Mouse (Mus musculus) left cerebral cortex, adult 2 months (tissue): ENCODE data around the gene Ltbp4. TPM values are rescaled to one million over a fixed set of nuclear protein-coding genes. Genes with fewer than 3 reads are reported as not detected.

ENCODE experiments used
- DNase-seq, 2 experiments: peaks; one replicate each; pipeline ENCODE4 v3.0.0; 2021 to 2022; ENCODE audit warnings: low spot score in 2 of 2, mixed read lengths in 1 of 2; ENCODE audit errors: extremely low spot score in 1 of 2
- H3K27ac ChIP-seq: fragments of 200-600 bp; 2 replicates; pipeline ENCODE4 v1.8.1; 2022
- H3K4me3 ChIP-seq: fragments of 200-600 bp; 2 replicates; pipeline ENCODE4 v1.8.1; 2022
- CTCF ChIP-seq: fragments of 200-600 bp; IDR thresholded peaks from 2 replicates; pipeline ENCODE4 v1.8.1; 2022; ENCODE audit warnings: antibody characterized with exemption, mild to moderate bottlenecking, moderate library complexity
- intact Hi-C: fragments of 180-260 bp; cut with DNase I; formaldehyde crosslinking; loops from one replicate; pipeline ENCODE4 v1.15.1; 2025
- total RNA-seq, 2 experiments: library from RNA; stranded (reverse); gene quantifications; 2 replicates each; pipeline ENCODE4 v1.2.3; 2021

Gene Ltbp4
- total RNA-seq, 2 experiments from 2014 or later: 48.1 to 51.2 TPM

GRCm38 (mm10) chr7:27324928-27325327 lies 12.6 kb downstream of the Ltbp4 start:
- Histone ChIP-seq H3K27ac (no peak overlapping the region), H3K4me3 (no peak overlapping the region)
- TF ChIP-seq CTCF: no peak
- DNase-seq: no peak
- intact Hi-C loops: no loop called here

- no peak for TF ChIP-seq CTCF
- Histone ChIP-seq H3K4me3 (no peak overlapping the region), H3K27ac (no peak overlapping the region)
- DNase-seq: no peak
- intact Hi-C loops: no loop called here
These were observed 13.3 kb downstream of the Ltbp4 start for GRCm38 (mm10) chr7:27324161-27324560.

DNA sequence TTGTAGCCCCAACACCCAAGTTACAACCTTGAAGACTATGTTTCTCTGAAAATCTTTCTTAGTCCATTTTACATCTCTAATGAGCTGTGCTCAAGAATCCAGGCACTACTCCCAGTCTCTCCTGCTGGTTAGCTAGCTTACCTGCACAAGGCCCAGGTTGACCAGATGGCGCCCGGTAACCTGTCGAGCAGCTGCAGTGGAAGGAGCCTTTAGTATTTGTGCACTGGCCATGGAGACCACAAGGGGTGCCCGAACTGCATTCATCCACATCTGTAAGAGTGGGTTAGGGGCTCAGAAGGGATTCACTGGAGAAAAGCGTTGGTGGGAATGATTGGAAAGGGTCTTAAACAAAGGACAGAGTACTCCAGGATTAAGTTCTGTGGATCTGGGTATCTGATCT lies 14.5 kb downstream of the Ltbp4 start:
- DNase-seq: no peak
- Histone ChIP-seq H3K27ac (no peak overlapping the region), H3K4me3 (no peak overlapping the region)
- TF ChIP-seq CTCF: no peak
- intact Hi-C loops: no loop called here

DNA sequence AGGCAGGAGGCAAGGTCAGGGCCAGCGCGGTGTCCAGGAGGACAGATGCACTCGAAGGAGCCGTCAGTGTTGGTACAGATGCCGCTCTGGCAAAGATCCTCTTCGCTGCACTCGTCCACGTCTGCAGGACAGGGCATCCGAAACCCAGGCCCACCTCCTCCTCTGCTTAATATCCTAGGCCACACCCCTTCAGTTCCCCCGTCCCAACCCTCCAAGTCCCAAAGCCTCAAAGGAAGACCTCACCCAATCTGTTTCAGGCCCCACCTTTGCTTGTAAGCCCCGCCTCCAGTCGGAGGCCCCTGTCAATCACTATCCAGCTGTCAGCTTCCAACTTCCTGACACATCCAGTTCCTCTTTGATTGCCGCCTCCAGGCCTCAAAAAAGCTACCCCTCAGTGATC lies 15.2 kb downstream of the Ltbp4 start:
- no peak overlapping the region for H3K4me3 ChIP-seq
- H3K27ac ChIP-seq: no peak overlapping the region
- TF ChIP-seq CTCF: no peak
- DNase-seq: no peak
- intact Hi-C loops: no loop called here

DNA sequence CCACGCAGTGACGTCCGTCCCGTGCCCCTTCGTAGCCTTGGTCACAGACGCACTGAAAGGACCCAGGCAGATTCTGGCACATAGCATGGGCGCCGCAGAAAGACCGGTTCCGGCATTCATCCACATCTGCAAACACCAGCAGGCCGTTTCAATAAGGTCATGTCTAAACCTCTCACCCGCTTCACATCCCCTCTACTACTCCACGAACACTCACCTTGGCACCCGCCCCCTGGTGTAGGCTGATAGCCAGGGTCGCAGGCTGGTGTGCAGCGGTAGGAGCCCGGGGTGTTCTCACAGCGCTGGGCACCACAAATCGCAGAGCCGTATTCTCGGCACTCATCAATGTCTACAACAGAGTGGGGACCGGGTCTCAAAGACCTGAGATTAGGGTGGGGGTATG lies 18.1 kb downstream of the Ltbp4 start:
- TF ChIP-seq CTCF: no peak
- DNase-seq: no peak
- H3K27ac ChIP-seq: no peak overlapping the region
- no peak overlapping the region for H3K4me3 ChIP-seq
- intact Hi-C loops: no loop called here

GRCm38 (mm10) chr7:27315958-27316357 lies 21.5 kb downstream of the Ltbp4 start:
- no peak for DNase-seq
- intact Hi-C loops: no loop called here
- Histone ChIP-seq H3K27ac (no peak overlapping the region), H3K4me3 (no peak overlapping the region)
- no peak for TF ChIP-seq CTCF

GRCm38 (mm10) chr7:27314393-27314792 lies 23.1 kb downstream of the Ltbp4 start:
- intact Hi-C loops: no loop called here
- Histone ChIP-seq H3K27ac (no peak overlapping the region), H3K4me3 (no peak overlapping the region)
- TF ChIP-seq CTCF: peak; percentile 35
- DNase-seq: no peak

GRCm38 (mm10) chr7:27311651-27312284 lies 25.7 kb downstream of the Ltbp4 start:
- intact Hi-C loops: no loop called here
- Histone ChIP-seq H3K4me3 (no peak overlapping the region), H3K27ac (no peak overlapping the region)
- TF ChIP-seq CTCF: no peak
- DNase-seq: no peak

DNA sequence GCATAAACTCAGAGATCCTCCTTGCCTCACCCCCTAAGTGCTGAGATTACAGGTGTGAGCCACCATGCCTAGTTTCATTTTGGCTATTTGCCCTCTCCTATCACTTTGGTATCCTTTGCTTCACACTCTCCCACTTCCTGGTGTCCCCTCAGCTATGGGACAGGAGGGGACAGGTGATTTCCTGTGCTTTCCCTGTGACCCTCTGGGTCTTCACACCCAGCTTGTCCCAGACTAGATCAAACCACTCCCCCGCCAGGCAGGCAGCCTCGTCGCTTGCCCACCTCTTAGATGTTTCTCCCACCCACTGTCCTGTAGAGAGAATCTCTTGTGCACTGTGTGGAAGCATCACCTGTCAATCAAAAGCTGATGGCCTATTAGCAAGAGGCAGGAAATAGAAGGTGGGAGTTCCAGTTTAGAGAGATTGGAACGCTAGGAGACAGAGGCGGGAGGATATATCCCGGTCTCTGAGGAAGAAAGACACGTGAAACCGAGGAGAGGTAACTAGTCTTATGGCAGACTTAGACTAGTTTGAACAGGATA lies 26.4 kb downstream of the Ltbp4 start:
- TF ChIP-seq CTCF: no peak
- intact Hi-C loops: no loop called here
- no peak overlapping the region for H3K27ac ChIP-seq
- no peak for DNase-seq
- H3K4me3 ChIP-seq: no peak overlapping the region

GRCm38 (mm10) chr7:27310306-27310705 lies 27.2 kb downstream of the Ltbp4 start:
- intact Hi-C loops: no loop called here
- Histone ChIP-seq H3K4me3 (no peak overlapping the region), H3K27ac (no peak overlapping the region)
- no peak for TF ChIP-seq CTCF
- no peak for DNase-seq

GRCm38 (mm10) chr7:27309832-27310231 lies 27.7 kb downstream of the Ltbp4 start:
- no peak overlapping the region for H3K27ac ChIP-seq
- intact Hi-C loops: no loop called here
- DNase-seq: no peak
- no peak overlapping the region for H3K4me3 ChIP-seq
- no peak for TF ChIP-seq CTCF

GRCm38 (mm10) chr7:27308821-27309549 lies 28.5 kb downstream of the Ltbp4 start:
- intact Hi-C loops: no loop called here
- no peak for TF ChIP-seq CTCF

DNA sequence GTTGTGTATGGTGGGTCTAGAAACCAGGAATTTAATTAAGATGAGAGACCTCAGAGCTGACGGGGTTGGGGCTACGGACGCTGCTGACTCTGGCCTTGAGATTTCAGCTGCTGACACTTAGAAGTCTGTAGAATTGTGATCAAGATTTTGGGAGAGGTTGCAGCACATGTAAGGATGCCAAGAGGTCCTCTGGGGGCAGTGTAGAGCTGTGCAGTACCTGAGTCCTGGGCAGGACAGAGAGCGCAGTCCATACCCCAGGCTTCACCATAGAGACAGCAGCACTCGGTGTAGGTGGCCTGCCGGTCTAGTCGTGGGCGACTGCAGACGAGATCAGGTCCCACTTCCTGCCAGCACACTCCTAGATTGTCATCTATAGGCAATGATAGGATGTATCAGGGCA lies 29.9 kb downstream of the Ltbp4 start:
- H3K4me3 ChIP-seq: no peak overlapping the region
- DNase-seq: no peak
- TF ChIP-seq CTCF: peak; percentile 37
- H3K27ac ChIP-seq: no peak overlapping the region
- intact Hi-C loops: no loop called here

More at GRCm38 (mm10) chr7:27308821-27309549, 28.5 kb downstream of the Ltbp4 start:
- no peak overlapping the region for H3K4me3 ChIP-seq
- H3K27ac ChIP-seq: no peak overlapping the region
- DNase-seq: no peak
